Mouse (Mus musculus) forebrain, postnatal 0 days (tissue): ENCODE data around the gene Wnk2. TPM values are rescaled to one million over a fixed set of nuclear protein-coding genes. Genes with fewer than 3 reads are reported as not detected.

Source experiments
- ATAC-seq: fragments of 200-750 bp; cut with Nextera tagmentation; 2 replicates; pipeline ENCODE4 v1.8.0; 2017; ENCODE audit warnings: mild to moderate bottlenecking, moderate library complexity
- DNase-seq: peaks from one replicate; pipeline ENCODE4 v3.0.0-alpha.2; 2015
- H3K27ac ChIP-seq: fragments of 300-500 bp; sonication (generic); 2 replicates; pipeline ENCODE4 v1.5.1; 2014; ENCODE audit warnings: low read depth, mild to moderate bottlenecking, antibody characterized with exemption, low read length, moderate library complexity, mixed read lengths
- H3K27me3 ChIP-seq: fragments of 300-500 bp; sonication (generic); 2 replicates; pipeline ENCODE4 v1.6.1; 2014; ENCODE audit warnings: mild to moderate bottlenecking, low read length, mixed read lengths; ENCODE audit not compliant: insufficient read depth
- H3K36me3 ChIP-seq: fragments of 300-500 bp; sonication (generic); 2 replicates; pipeline ENCODE4 v1.6.1; 2014; ENCODE audit warnings: mild to moderate bottlenecking, moderate library complexity; ENCODE audit not compliant: insufficient read depth
- H3K4me1 ChIP-seq: fragments of 300-500 bp; sonication (generic); 2 replicates; pipeline ENCODE4 v1.6.1; 2014; ENCODE audit warnings: antibody characterized with exemption; ENCODE audit not compliant: insufficient read depth
- H3K4me2 ChIP-seq: fragments of 300-500 bp; sonication (generic); 2 replicates; pipeline ENCODE4 v1.6.1; 2014; ENCODE audit warnings: low read depth, mild to moderate bottlenecking, moderate library complexity
- H3K4me3 ChIP-seq: fragments of 300-500 bp; sonication (generic); 2 replicates; pipeline ENCODE4 v1.5.1; 2014; ENCODE audit warnings: low read depth, low read length, mixed read lengths
- H3K9ac ChIP-seq: fragments of 300-500 bp; sonication (generic); 2 replicates; pipeline ENCODE4 v1.6.1; 2014; ENCODE audit warnings: mild to moderate bottlenecking
- H3K9me3 ChIP-seq: fragments of 300-500 bp; sonication (generic); 2 replicates; pipeline ENCODE4 v1.6.1; 2016; ENCODE audit warnings: low read length
- CTCF ChIP-seq: sonication (generic); IDR thresholded peaks from 2 replicates; pipeline ENCODE4 v1.5.1; 2016; ENCODE audit warnings: antibody characterized with exemption, control low read depth, low read depth
- WGBS: fragments of 180-500 bp; shearing (Covaris S2); extraction: QIAGEN DNeasy Blood & Tissue Kit; methylation state at CpG from one replicate; pipeline ENCODE4 v1.1.7; 2014; 5-methylcytosine and 5-hydroxymethylcytosine counted together
- polyA plus RNA-seq: library from polyadenylated mRNA; unstranded; fragments of >200 nt; fragmentation: Nextera tagmentation; extraction: Ambion mirVana; gene quantifications from 2 replicates; pipeline ENCODE4 v1.2.1, GENCODE M21; 2015
- total RNA-seq: library from RNA; depleted of rRNA; stranded (reverse); fragments of >200 nt; gene quantifications from 2 replicates; pipeline ENCODE4 v1.2.3, GENCODE M21; 2014

The Wnk2 gene
- total and polyA plus RNA-seq, 2 experiments from 2014 or later: 15.2 to 46.6 TPM

DNA sequence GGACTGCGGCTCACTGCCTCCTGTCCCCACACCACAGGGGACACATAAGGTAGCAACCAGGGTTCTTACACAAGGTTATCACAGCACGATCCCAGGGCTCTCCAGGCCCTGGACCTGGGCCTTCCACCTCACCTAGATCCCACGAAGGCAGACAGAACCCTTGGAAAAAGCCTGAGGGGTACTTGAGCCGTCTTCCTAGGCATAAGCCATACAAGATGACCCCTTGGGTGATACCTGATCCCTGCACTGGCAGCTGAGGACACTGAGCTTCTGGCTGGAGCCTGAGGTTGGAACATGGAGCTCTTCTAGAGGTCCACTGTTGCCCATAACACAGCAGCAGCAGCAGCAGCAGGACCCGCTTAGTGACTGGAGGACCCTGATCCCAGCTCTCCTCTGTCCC is 5.4 kb downstream of the Wnk2 start:
- Histone ChIP-seq H3K9me3 (no peaks in the 10 kb centered on the region), H3K4me1 (peaks cover 23% of the 10 kb centered on the region), H3K4me3 (no peak overlapping the region), H3K4me2 (no peak overlapping the region), H3K36me3 (peaks cover 9% of the 10 kb centered on the region), H3K27ac (no peak overlapping the region), H3K27me3 (no peaks in the 10 kb centered on the region), H3K9ac (no peak overlapping the region)
- WGBS: 90% methylated on average over 5 of the region's 5 CpGs
- TF ChIP-seq CTCF: no peak
- DNase-seq (no peak), ATAC-seq (no peak)

DNA sequence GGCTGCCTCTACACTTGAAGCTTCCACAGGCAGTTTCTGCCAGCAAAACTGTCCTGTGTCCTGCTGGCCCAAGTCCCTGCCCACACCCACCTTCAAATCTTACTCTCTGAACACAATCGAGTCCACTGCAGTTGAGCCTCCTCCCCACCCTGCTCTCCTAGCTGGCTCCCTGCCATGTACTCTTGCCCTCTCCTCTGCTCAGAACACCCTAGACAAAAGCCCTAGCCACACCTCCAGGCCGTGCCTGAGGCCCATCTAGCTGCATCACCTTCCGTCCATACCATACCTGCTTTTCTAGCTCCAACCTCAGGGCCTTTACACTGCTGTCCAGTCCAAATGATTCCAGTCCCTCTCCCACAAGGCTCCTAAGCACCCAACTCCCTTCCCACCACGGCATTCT is 7.2 kb downstream of the Wnk2 start:
- H3K36me3 ChIP-seq: peaks cover 16% of the 10 kb centered on the region
- TF ChIP-seq CTCF: no peak
- H3K9ac ChIP-seq: no peak overlapping the region
- 35% methylated on average over 4 of the region's 4 CpGs for WGBS
- H3K27ac ChIP-seq: no peak overlapping the region
- ATAC-seq: no peak
- H3K4me3 ChIP-seq: no peak overlapping the region
- no peak overlapping the region for H3K4me2 ChIP-seq
- DNase-seq: no peak
- peaks cover 16% of the 10 kb centered on the region for H3K4me1 ChIP-seq
- no peaks in the 10 kb centered on the region for H3K27me3 ChIP-seq
- H3K9me3 ChIP-seq: no peaks in the 10 kb centered on the region

DNA sequence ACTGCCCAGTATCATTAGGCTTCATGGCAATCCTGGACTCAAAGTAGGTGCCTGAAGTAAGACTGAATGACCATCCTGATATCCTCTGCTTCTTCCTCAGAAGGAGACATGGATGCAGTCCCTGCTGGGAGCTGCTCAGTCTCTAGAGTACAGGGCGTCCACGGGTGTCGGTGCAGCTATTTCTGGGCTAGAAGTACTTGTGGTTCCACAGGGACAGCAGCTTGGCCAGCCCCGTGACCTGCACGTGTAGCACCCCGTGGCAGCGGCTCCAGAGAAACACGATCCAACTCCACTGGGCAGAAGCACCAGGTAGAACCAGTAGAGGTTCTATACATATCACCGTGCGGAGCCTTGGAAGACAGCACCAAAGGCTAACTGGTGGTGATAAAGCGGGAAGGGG is 13.3 kb downstream of the Wnk2 start:
- Histone ChIP-seq H3K36me3 (peaks cover 12% of the 10 kb centered on the region; the same call in 1 of the 2 replicates), H3K9me3 (no peaks in the 10 kb centered on the region), H3K9ac (no peak overlapping the region), H3K4me3 (no peak overlapping the region), H3K4me1 (peaks cover 24% of the 10 kb centered on the region), H3K4me2 (no peak overlapping the region), H3K27ac (no peak overlapping the region), H3K27me3 (no peaks in the 10 kb centered on the region)
- no peak for TF ChIP-seq CTCF
- DNase-seq: no peak
- no peak for ATAC-seq
- 96% methylated on average over 11 of the region's 11 CpGs for WGBS

DNA sequence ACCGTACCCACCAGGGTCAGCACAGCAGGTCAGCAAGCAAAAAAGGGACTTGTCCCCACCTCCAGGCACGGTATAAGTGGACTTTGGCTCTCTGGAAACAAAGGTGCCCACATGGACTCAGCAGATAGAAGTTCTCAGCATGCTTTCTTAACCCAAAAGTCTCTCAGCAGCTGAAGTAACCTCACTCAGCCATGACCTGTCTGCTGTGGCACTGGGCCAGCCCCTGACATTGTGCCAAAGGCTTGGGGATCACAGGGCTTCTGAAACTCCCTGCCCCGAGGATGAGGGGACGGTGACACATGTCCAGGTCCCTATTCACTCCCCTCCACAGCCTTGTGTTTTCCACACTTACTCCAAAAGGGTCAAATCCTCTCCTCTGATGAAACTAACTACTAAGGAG is 14.7 kb downstream of the Wnk2 start:
- no peaks in the 10 kb centered on the region for H3K9me3 ChIP-seq
- 72% methylated on average over 4 of the region's 4 CpGs for WGBS
- no peak overlapping the region for H3K4me3 ChIP-seq
- no peaks in the 10 kb centered on the region for H3K27me3 ChIP-seq
- H3K27ac ChIP-seq: no peak overlapping the region
- H3K36me3 ChIP-seq: 0 out of 2 replicates have a peak, but pooled peaks cover 8% of the 10 kb centered on the region
- no peak overlapping the region for H3K4me2 ChIP-seq
- H3K4me1 ChIP-seq: peaks cover 36% of the 10 kb centered on the region
- TF ChIP-seq CTCF: no peak
- DNase-seq (no peak), ATAC-seq (no peak)
- no peak overlapping the region for H3K9ac ChIP-seq

DNA sequence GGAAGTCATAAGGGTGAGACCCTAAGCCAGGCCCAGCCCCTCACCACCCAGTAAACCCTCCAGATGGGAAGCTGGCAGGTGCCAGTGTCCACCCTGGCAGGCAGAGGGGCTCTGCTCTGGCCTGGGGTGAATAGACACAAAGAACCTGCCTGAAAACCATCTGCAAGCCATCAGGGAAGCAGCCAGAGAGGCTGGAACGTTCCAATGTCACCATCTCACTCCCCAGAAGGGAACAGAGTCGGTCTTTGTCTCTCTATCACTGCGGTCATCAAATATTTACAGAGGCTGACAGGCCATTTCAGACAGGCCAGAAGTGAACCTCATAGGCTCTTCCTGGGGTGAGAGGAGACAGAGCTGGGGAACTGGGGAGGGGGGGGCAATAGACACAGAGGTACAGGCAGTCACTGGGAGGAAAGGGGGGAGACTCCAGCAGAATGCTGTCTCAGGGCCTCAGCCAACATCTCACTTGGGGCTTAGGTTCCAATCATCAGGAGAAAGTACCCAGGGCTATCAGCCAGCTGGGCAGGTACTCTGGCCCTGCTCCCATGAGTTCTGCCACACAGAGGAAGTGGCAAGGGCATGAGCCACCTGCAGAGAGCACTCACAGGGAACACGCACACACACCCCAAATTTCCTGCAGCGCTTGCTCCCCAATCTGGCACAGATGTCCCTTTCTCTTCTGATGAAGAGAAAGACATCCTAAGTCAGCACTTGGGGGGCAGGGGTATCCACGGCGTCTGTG is 15.7 kb downstream of the Wnk2 start:
- Histone ChIP-seq H3K27me3 (no peaks in the 10 kb centered on the region), H3K9me3 (no peaks in the 10 kb centered on the region), H3K4me2 (no peak overlapping the region), H3K4me3 (no peak overlapping the region), H3K4me1 (peaks cover 39% of the 10 kb centered on the region), H3K9ac (no peak overlapping the region), H3K36me3 (0 out of 2 replicates have a peak, but pooled peaks cover 4% of the 10 kb centered on the region), H3K27ac (no peak overlapping the region)
- WGBS: 55% methylated on average over 7 of the region's 7 CpGs
- no peak for TF ChIP-seq CTCF
- no peak; the same call in 1 of the 2 replicates for ATAC-seq
- no peak for DNase-seq

DNA sequence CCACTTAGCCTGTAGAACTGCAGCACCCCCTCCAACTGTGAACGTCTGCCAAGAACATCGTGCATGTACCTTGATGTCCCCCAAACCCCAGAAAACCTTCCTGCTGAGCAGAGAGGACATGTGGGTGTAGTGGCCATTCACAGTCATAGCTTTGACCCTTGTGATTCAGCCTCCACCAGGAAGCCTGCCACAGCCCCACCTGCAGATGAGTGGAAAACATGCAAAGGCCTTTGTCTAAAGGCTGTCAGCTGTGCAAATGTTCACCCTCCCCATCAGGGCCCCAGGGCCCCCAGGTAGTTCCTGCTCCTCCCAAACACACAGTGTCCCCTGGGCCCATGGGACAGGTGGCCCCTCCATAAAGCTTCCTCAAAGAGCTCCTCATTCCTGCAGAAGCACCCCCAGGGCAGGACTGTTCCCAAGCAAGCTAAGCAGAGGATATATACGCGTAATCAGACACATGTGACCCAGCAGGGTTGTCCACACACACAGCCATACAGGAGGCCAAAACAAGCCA is 16.4 kb downstream of the Wnk2 start:
- Histone ChIP-seq H3K27ac (no peak overlapping the region), H3K4me1 (peaks cover 39% of the 10 kb centered on the region), H3K4me3 (no peak overlapping the region), H3K9ac (no peak overlapping the region), H3K36me3 (no peaks in the 10 kb centered on the region), H3K27me3 (no peaks in the 10 kb centered on the region), H3K9me3 (no peaks in the 10 kb centered on the region), H3K4me2 (no peak overlapping the region)
- WGBS: 71% methylated on average over 4 of the region's 4 CpGs
- no peak for TF ChIP-seq CTCF
- DNase-seq (no peak), ATAC-seq (no peak)

DNA sequence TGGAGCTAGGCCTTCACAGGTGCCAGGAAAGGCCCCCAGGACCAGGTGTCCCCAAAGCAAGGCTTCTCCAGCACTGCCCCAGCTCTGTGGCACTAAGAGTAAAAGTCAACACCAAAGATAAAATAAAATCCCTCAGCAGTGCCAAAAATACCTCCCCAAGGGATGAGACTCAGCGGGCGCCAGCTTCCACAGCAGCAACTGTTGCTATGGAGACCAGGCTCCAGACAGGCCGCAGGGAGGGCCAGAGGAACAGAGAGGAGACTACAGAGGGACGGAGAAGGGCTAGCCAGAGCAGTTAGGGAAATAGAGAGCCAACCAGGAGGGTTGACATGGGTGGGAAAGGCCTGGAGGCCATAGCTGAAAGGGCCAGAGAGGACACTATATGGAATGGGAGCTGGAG is 18.0 kb downstream of the Wnk2 start:
- no peak overlapping the region for H3K4me2 ChIP-seq

More for the DNA sequence above, 18.0 kb downstream of the Wnk2 start:
- Histone ChIP-seq H3K4me3 (no peak overlapping the region), H3K9ac (no peak overlapping the region), H3K27ac (peak overlapping the region; percentile 29; the same call in 1 of the 2 replicates), H3K4me1 (peaks cover 39% of the 10 kb centered on the region), H3K9me3 (no peaks in the 10 kb centered on the region), H3K36me3 (no peaks in the 10 kb centered on the region), H3K27me3 (no peaks in the 10 kb centered on the region)
- DNase-seq: peak; percentile 59
- ATAC-seq: peak; percentile 64
- WGBS: 6% methylated on average over 4 of the region's 4 CpGs
- no peak for TF ChIP-seq CTCF
